Mouse (Mus musculus): Measurements from ENCODE around the gene Fam186a. TPM values are rescaled to one million over a fixed set of nuclear protein-coding genes. Genes with fewer than 3 reads are reported as not detected.
"Not testable (repeated sequence)": the region's sequence is repeated elsewhere in the genome, so short reads cannot be mapped to it uniquely, and the experiment has no call there.

The Fam186a gene
- total RNA-seq, 2 experiments from 2014 or later: 0.06 to 0.09 TPM

DNA sequence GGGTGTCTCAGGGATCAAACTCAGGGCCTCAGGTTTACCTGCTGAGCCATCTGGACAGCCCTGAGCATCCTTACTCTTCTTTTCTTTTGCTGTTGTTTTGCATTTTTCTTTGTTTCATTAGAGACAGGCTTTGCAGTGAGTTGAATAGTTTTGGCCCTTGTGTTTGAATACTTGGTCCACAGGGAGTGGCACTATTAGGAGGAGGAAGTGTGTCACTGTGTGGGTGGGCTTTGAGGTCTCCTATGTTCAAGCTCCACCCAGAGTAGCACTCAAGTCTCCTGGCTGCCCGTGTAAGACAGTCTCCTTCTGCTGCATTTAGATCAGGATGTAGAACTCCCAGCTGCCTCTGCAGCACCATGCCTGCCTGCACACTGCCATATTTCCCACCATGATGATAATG lies 32.4 kb downstream of the Fam186a start:
- DNase-seq: no peak

DNA sequence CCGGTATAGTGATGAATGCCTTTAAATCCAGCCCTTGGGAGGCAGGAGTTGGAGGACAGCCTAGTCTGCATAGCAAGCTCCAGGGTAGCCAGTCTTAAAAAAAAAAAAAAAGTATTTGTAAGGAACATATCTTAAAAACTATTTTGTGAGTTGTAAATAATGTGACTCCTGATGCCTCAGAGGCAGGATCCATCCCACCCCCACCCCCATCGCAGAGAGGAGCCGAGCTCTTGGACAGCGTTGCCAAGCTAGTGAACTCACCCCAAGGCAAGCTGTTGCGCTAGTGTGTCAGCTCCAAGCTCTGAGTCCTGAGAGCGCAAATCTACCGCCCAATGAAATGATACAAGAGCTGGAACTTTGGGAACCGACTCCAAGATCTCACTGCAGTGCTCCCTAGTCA lies 35.6 kb downstream of the Fam186a start:
- no peak for DNase-seq

DNA sequence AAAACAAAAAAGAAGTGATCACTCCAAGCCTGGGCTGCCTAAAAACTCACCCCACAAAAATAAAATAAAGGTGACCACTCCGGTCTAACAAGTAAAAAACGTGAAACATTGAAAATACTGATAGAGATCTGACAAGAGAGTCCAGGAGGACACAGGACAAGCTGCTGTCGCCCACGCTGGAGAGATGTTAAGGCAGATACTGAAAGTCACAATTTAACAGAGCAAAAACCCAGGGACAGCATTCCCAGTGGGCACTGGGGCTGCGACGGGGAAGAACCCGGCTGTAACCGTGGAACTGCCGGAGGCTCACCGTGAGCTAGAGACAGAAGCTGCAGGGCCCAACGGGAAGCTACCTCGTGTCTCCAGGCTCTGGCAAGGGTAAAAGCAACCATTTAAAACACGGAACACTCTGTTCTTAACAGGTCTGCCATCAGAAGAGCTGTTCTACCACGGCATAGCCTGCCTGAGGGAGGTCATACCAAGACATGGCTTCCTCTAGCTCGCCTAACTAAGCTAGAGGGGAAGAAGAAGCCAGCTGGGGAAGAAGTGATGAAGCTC lies 47.2 kb downstream of the Fam186a start:
- no peak for DNase-seq

DNA sequence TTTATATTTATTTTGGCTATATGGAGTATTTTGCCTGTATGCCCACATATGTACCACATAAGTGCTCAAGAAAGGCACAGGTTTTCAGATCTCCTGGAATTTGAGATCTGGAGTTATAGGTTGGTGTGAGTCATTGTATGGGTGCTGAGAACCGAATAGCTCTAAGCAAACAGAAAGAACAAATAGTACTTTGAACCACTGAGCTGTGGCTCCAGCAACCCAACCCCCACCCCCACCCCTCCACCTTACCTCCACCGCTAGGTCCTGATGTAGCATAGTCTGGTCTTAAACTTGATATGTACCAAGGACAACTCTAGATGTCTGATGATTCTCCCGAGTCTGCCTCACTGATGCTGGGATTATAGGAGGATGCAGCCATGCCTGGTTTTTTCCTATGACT lies 49.6 kb downstream of the Fam186a start:
- DNase-seq: no peak

DNA sequence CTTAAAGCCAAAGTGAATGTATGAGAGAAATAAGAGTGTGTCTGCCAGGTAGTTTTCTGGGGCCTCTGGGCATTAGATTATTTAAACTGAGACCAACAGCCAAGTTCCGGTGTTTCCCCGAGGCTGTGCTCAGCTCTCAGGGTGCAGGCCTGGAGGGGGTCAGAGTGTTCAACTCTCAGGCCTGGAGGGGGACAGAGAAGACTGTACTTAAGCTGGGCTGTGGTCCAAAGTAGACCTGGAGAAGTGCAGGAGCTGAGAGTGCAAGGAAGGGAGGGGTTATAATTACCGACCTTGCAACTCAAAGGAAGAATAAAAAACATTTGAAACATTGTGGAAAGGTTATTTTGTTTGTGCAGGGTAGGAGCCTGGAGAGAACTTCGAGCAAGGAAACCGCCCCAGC lies 52.2 kb downstream of the Fam186a start:
- no peak for DNase-seq

DNA sequence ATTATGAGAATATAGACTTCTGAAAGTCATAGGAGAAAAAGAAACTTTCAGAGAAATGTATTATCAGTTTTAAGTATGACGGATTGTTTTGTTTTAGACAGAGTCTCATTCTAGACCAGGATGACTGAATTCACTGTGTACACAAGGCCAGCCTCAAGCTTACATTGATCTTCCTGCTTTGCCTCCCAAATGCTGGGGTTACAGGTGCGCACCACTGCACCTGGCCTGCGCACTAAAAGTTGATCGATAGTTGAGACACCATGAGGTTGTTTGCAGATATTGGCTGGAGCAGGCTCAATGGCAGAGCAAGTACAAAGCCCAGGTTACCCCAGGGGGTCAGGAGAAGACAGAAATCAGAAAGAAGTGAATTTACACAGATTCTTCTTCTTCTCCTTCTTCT lies 55.1 kb downstream of the Fam186a start:
- DNase-seq: no peak

DNA sequence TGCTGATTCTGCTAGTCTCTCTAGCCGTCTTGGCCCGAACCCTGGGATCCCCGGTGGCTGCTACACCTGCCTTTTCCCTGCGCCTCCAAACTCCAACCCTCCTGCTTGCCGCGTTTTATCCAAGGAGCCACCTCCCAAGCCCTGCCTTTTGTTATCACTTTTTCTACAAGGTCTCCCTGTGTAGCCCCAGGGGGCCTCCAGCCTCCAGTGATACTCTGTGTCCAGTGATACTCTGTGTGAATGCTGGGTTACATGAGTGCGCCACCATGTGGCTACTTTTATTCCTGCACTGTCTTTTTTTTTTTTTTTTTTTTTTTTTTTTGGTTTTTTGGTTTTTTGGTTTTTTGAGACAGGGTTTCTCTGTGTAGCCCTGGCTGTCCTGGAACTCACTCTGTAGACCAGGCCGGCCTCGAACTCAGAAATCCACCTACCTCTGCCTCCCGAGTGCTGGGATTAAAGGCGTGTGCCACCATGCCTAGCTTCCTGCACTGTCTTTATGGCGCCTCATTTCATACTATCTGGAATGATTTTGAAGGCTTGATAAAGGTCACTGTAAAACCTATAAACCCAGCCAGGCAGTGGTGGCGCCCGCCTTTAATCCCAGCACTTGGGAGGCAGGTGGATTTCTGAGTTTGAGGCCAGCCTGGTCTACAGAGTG lies 57.4 kb downstream of the Fam186a start:
- DNase-seq: peak; percentile 42

DNA sequence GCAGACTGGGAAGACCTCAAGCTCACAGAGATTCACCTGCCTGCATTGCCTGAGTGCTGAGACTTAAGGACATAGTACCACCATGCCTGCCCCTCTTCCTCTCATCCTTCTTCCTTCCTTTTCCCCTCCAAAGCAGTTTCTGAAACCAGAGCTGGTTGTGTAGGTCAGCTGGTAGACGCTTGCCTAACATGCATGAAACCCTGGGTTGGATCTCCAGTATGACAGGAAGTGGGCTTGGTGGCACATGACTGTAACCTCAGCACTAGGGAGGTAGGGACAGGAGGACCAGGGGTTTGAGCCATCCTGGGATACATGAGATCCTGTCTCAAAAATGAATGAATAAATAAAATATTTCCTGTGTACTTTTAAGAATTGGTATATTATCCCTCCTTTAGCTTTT lies 59.3 kb downstream of the Fam186a start:
- no peak for DNase-seq

DNA sequence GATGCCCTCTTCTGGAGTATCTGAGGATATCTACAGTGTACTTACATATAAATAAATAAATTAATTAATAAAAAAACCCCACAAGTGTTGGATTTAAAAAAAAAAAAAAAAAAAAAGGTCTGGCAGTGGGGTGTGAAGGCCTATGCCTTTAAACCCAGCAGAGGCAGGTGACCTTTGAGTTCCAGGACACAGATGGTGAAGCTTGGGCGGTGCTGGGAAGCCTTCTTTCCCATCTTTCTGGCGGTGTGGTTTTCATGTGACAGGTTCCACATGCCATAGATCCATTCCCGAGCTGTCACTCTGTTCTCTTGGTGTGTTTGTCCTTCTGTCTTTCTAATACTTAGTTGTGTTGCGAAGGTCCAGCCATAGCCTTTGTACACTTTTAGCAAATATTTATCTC lies 59.8 kb downstream of the Fam186a start:
- DNase-seq: no peak

DNA sequence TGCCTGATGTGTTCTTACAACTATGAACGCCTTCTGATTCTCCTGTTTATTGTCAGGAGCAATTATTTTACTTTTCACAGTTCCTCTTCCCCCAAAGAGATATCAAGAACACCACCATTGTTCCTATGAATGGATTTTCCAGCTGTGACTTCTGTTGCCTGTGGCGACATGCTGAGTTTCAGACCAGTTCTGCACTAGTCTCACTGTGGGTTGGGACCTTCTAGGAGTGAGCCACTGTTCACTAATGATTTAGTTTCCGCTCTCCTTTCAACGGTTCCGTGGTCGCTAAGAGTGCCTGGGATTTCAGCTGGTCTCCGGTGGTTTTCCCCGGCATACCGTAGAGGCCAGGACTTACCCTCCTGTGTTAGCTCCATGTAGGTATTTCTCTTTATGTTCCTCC lies 62.0 kb downstream of the Fam186a start:
- DNase-seq: no peak

DNA sequence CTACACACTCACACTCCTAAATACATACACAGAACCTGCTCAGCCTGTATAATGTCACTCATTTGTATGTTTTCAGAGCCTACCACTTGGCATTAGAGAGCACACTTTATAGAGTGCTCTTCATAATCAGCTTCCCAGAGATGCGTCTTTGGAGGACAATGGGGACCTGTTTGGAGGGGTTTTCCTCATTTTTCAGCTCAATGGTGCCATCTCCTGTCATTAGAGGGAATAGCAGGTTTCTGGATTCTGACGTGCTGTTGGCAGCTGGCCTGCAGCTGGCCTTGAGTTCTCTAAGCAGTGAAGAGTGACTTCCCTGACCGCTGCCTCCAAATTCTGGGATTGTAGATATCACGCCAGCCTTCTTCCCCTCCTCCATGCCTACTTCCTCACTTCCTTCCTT lies 62.5 kb downstream of the Fam186a start:
- DNase-seq: peak; percentile 86

DNA sequence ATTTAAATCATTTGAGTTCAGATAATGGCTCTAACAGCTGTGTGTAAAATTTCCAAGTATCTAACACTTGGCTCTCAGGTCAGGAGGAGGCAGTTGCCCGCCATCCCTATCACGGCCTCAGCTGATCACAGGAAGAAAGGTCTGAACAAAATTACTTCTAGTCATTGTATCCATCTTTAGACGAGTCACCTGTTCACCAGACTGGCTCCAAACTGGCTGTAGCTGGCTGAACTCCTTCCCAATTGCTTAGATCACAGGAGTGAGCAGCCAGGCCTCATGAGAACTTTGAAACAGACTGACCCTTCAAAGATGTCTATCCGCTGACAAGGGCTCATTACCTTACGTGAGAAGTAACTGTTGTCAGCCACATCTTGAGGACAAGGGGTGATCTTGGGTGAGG lies 63.6 kb downstream of the Fam186a start:
- no peak for DNase-seq

DNA sequence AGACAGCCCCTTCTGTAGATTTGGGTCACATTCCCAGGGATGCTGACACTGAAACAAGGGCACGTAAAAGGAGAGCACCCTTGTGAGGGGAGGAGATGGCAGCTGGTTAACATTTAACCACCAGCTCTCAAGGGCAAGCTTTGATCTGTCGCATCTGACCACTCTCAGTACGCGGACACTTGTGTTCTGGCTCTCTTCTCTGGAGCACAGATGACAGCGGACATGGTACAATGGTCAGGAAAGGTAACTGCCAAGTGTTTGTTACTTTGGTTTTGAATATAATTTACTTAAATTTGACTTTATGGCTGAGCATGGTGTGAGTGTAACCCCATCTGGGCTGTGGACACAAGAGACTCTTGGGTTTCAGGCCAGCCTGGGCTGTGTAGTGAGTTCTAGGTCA lies 64.1 kb downstream of the Fam186a start:
- DNase-seq: no peak

DNA sequence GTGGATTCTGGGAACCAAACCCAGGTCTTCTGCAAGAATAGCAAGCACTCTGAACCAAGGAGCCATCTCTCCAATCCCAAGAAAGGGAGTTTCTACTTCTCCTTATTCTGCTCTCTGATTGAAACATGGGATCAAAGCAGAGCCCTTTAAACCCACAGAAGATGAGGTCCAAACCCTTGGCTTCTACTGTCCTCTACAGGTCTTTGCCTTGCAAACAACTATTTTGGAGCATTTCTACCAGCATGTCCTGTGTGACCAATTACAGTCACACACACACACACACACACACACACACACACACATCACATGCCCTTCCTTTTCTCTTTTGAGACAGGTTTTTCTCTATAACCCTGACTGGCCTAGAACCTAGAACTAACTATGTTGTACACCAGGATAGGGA lies 70.2 kb downstream of the Fam186a start:
- no peak for DNase-seq

DNA sequence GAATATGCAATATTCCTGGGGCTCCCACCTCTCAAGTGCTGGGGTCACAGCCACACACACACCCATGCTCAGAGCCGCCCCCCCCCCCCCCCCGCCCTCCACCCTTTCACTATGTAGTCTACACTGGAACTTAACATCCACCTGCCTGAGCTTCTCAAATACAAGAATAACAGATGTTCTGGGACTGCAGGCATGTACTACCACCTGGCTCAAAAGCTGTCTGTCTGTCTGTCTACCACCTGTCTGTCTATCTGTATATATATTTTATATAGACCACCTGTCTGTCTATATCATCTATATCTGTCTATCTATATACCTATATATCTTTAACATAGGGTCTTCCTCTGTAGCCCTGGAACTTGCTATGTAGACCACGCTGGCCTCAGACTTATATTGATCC lies 75.5 kb downstream of the Fam186a start:
- DNase-seq: no peak

DNA sequence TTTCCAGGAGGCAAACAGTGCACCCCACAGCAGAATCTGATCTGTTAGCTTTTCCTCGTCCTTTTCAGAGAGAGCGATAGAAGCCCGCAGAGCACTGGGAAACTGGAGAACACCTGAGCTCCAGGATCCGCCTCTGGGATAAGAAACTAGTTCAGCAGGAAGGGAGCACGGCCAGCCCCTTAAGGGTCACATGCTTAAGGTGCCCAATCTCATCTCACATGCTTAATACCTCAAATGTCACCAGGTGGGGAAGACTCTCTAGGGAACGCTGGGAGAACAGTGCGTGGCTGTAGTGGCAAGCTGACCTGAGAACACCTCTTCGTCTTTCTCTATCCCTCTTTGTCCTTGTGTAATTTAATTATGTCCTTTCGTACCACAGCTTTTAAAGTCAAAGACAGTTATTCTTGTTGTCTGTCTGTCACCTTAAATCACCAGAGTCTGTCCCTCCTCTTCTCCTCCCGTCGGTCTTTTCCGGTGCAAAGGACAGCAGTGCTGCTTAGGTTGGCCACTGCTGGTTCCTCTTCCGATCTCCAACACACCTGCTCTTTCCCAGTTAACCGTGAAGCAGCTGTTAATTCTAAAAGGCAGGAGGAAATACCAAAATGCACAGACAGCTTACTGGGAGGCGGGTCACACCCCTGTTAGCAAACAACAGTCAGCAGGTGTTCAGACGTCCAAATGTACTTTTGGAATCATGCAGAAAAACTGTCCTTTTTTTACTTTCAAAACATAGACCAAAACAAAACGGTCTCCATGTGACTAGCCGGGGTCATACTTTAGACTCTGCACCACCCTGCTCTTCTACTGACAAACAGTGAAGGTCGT lies 76.2 kb downstream of the Fam186a start:
- no peak for DNase-seq

DNA sequence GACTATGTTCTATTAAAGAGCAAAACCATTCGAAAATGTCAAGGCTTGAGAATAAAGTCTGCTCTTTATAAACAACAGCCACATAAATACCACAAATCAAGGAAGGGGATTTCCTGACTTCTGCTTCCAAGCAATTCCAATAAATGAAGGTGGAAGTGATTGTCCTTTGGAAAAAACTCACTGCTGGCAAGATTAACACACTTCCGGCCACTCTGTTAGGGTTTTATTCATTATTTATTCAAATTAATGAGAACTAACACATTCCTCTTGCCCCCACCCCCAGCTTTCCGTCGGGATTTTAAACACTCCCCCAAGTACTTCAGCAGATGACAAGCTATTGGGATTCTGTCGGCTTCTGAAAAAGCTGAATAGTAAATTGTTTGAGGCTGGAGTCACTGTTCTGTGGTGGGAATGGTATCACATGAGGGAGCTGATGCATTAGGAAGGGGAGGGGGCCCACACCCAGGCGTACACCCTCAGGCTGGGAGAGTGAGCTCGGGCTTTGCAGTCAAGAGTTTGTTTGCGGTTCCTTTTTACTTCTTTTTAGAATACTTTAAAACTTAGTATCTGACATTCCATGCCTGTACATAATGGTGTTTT lies 77.5 kb downstream of the Fam186a start:
- DNase-seq: no peak

DNA sequence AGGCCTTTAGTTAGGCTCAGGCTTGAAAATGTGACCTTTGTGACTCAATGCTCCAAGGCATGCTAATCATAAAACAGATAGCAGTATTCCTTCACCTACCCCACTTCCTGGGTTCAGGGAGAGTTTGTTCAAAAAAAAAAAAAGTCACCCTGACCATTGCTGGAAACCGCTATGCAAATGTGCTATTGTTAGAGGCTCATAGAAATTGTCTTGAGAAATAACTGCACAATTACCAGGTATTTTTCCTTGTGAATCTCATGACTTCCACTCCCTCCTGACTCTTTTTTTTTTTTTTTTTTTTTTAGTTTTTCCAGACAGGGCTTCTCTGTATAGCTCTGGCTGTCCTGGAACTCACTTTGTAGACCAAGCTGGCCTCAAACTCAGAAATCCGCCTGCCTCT lies 79.7 kb downstream of the Fam186a start:
- not testable (repeated sequence) for DNase-seq

DNA sequence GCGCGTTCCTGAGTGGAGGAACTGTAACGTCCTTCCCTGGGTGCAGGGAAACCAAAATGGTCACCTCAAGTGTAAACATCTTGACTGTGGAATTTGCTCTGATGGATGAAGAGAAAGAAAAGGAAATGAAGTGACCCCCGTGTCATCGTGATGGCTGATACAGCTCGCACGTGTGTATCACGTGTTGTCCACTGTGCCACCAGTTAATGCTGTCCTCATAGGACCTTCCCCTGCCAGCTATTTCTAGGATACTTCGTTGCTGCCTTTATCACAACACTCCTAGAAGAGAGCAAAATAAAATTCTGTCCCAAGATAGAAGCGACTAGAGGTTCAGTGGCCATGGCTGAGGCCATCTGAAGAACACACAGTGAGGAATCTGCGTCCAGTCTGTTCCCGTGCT lies 82.8 kb downstream of the Fam186a start:
- no peak for DNase-seq

DNA sequence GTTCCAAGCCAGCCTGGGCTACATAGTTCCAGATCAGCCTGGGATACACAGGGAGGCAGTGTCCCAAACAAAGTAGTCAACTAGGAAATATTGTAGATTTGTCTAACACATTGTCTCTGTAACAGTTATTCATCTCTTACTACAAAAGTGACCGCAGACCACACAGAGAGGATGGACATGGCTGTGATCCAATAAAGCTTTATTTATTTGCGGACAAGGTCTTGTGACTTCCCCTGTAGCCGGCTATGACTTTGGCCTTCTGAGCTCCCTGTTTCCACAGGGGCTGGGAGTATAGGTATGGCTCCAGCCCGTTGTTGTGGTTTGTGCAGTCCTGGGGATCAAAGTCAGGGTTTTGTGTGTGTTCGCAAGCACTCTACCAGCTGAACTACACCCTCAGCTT lies 88.3 kb downstream of the Fam186a start:
- no peak for DNase-seq

DNA sequence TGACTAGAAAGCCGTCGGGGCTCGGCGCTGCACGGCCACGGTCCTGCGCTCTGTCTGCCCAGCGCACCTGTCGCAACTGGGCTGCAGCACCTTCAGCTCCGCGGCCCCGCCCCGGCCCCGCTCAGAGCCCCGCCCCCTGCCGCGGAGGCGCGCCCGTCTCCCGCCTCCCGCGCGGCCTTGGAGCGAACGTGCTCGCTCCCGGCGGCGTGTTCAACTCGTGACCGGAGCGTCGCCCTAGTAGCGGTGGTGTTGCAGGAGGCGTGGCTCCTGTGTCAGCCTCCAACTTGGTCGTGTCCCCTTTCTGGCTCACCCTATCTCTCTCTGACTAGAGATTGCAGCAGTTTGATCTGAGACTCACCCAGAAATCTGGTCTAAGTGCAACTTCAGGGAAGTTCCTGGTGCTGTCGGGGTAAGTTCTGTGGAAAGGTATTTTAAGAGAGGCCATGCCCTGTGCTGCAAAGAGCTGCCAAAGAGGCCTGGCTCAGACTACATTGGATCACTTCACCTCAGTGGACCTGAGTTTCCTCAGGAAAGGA lies 91.5 kb downstream of the Fam186a start, which contains the start of gene Lima1:
Gene Lima1 (minus strand): TSS at position 123 of the 536 bp plus-strand sequence.
- DNase-seq: peak; percentile 94

DNA sequence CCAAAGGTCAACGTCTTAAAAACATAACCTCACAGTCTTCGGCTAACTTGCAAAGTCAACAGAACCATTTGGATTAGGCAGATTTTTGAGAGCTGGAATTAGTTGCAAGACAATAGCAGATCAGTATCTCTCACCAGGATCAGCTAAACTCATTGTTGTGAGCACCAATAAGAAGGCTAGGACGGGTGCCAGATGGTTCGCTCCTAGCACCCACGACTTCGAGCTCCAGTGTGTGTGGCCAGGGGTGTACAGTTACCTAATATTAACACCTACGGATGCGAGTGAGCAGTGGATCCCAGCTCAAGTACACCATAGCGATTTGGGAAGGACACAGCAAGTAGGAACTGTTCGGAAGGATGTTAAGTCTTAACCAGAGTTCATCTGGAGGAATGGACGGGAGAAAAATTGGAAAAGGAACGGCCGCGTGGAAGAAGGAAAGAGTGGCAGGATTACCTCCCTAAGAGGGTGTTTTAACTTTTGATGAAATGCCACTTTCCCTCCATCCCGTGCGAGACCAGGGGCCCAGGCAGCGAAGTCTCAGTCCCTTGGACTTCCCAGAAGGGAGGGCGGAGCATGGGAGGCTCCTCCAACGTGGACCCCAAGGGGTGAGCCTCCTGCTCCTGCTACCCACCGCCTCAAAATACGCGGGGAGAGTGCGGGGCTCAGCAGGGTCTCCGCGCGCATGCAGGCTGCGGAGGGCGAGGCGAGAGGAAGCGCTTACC lies 92.1 kb downstream of the Fam186a start:
- DNase-seq: peak; percentile 30

Measured in adrenal gland, postnatal 10 days (tissue).